Mouse (Mus musculus): Measurements from ENCODE around the gene Lrwd1. TPM values are rescaled to one million over a fixed set of nuclear protein-coding genes. Genes with fewer than 3 reads are reported as not detected.

The Lrwd1 gene
- total RNA-seq, 2 experiments from 2014 or later: 15.1 to 18.5 TPM

- DNase-seq (ENCODE audit: low spot score in 2 of 2): no peak
These were observed 40.8 kb downstream of the Lrwd1 start for GRCm38 (mm10) chr5:136095089-136095488.

- no peak for DNase-seq (ENCODE audit: low spot score in 2 of 2)
These were observed 41.4 kb downstream of the Lrwd1 start for GRCm38 (mm10) chr5:136094249-136095010.

DNA sequence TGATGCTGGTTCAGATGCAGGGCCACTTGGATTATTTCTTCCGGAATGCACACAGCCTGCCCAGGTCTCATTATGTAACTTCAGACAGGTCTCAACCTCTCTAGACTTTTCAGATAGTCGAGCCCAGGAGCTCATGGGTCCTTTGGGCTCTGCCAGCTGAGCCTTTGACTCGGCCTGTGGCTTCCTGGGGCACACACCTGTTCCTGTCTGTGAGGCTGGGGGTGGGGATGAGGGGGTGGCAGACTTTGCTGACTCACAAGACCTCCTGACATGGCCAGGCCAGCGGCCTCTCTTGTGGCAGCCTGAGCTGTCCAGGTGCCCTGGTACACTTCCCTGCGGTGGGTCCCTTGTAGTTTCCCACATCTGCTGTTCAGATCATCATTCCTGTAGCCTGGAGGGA is 43.9 kb downstream of the Lrwd1 start:
- no peak for DNase-seq (ENCODE audit: low spot score in 2 of 2)

- no peak for DNase-seq (ENCODE audit: low spot score in 2 of 2)
These were observed 46.9 kb downstream of the Lrwd1 start for GRCm38 (mm10) chr5:136088821-136089575.

GRCm38 (mm10) chr5:136086290-136086689 is 49.6 kb downstream of the Lrwd1 start:
- DNase-seq (ENCODE audit: low spot score in 2 of 2): no peak

GRCm38 (mm10) chr5:136084891-136085651 is 50.8 kb downstream of the Lrwd1 start:
- no peak for DNase-seq (ENCODE audit: low spot score in 2 of 2)

DNA sequence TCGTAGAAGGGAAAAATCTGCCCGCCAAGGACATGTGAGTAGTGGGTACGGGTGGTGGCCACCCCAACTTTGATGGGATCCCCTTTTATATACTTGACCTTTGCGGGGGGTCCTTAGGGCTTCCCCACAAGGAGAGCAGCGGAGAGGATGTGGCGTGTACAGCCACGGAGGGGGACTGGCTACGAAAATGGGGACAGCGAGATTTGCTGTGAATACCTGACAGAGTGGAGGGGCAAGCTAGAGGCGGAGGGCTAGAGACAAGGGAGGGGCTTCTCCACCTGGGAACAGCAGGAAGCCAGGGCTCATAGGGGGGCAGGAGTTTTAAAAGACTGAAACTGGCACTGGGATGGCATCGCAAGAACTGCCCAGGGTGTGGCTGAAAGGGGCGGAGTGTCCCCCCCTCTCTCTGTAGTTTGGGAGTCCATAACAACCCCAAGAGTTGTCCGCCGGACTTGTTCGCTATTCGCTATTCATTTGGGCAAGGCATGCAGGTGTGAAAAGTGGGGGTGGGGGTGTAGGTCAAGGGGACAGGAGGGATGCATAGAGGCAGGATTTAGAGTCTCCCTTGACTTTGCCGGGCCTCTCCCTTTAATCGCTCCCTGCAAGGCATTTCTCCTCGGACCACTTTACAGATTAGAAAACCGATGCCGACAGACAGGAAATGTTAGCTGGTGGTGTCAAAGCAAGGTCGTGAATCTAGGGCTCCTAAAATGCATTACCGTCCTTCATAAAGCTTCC is 51.6 kb downstream of the Lrwd1 start:
- DNase-seq (ENCODE audit: low spot score in 2 of 2): no peak

GRCm38 (mm10) chr5:136083669-136084107 is 52.2 kb downstream of the Lrwd1 start, which contains the start of gene Rasa4:
Gene Rasa4, plus strand, starts transcription at chr5:136083916.
- peak; percentile 84 to 94 for DNase-seq (ENCODE audit: low spot score in 2 of 2)

GRCm38 (mm10) chr5:136082345-136082744 is 53.5 kb downstream of the Lrwd1 start:
- no peak for DNase-seq (ENCODE audit: low spot score in 2 of 2)

GRCm38 (mm10) chr5:136078136-136078535 is 57.7 kb downstream of the Lrwd1 start:
- no peak for DNase-seq (ENCODE audit: low spot score in 2 of 2)

DNA sequence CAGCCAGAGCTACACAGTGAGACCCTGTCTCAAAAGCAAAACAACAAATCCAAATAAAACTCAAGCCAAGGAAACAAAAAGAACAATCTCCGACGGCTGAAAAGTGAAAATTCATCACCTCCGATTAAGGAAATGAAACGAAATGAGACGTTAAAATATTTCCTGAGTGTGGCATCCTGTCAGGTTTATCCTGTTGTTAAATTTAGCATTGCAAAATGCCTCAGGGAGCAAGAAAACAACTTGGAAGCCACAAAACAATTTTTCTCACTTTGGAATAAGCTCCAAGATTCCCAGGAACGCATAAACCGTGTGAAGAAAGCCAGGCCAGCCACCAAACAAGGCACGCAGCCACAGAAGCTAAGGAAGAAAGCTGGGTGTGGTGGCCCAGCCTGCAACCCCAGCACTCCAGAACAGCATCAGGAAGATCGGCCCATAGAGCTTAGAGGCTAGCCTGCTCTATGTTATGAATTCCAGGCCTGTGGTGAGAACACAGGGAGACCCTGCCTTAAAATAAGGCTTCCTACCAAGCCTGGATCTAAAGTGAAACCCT is 58.8 kb downstream of the Lrwd1 start:
- DNase-seq (ENCODE audit: low spot score in 2 of 2): no peak

DNA sequence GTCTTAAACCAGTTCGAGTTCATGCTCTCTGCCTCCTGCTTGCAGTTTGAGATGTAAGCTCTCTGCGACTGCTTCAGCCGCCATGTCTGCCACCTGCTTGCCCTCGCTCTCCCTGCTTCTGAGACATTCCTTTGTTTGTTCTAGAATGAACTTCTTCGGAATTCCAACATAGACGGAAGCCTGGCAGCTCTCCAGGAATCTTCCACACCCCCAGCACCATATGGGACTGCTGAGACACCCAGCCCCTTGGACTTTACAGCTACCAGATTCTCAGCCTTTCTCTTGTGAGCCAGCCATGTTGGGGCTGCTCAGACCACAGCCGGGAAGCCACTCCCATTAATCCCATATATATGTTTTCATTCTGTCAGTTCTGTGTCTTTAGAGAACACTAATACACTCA is 59.6 kb downstream of the Lrwd1 start:
- DNase-seq (ENCODE audit: low spot score in 2 of 2): peak in 1 of 2 experiments; percentile 39

- DNase-seq (ENCODE audit: low spot score in 2 of 2): no peak
These were observed 60.8 kb downstream of the Lrwd1 start for GRCm38 (mm10) chr5:136075076-136075475.

DNA sequence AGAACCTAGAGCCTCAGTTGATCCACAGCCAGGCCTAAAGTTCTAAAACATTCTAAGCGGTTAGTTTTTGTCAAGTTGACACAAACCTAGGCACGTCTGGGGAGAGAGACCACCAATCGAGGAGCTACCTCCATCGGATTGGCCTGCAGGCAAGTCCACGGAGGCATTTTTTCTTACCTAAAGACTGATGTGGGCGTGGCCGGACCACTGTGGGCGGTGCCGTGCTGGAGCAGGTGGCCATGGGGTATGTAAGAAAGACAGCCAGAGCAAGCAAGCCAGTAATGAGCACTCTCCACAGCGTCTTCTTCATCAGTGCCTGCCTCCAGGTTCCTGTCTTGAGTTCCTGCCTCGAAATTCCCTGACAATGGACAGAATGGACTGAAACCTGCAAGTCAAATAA is 62.3 kb downstream of the Lrwd1 start:
- no peak for DNase-seq (ENCODE audit: low spot score in 2 of 2)

DNA sequence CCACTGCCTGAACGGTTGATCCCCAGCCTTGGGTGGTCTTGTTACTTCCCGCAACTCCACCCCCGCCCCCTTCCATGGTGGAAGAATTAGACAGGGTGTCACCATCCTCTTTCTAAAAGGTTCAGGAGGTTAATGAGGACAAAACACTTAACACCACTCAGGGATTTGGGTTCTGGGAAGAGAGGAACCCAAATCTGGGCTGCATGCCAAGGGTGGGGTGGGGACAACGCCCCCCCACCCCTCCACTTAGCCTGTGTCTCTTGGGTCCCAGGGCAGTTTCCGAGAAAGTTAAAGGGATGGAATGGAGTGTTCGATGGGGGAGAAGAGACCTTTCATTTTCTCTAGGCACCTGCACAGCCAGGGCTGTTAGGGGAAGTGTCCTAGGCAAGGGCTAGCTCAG is 62.8 kb downstream of the Lrwd1 start:
- no peak for DNase-seq (ENCODE audit: low spot score in 2 of 2)

Small RNAs within 50 kb of the gene (microRNA-seq; reads per million reads assigned to microRNA genes)
- gene Mir7035: 1.6 to 1.7 reads per million in 2 experiments

Other genes starting within 250 kb of the Lrwd1 start
- gene Hspb1, start 248.2 kb downstream of the Lrwd1 start, total RNA-seq (2021): 10 to 100 TPM in 1 of 2 experiments, 1 to 10 TPM in 1; 7.1 to 10.5 TPM
- 1,000 to 10,000 TPM; 1,522 to 1,558 TPM for gene Ywhag, start 201.5 kb downstream of the Lrwd1 start, total RNA-seq (2021)
- gene Ssc4d, start 161.5 kb downstream of the Lrwd1 start, total RNA-seq (2021): 1 to 10 TPM; 1.7 to 2.0 TPM
- not detected for gene Zp3, start 156.0 kb downstream of the Lrwd1 start, total RNA-seq (2021)
- gene Dtx2, start 141.3 kb downstream of the Lrwd1 start, total RNA-seq (2021): 1 to 10 TPM; 9.1 to 9.5 TPM
- not detected for gene Upk3b, start 97.6 kb downstream of the Lrwd1 start, total RNA-seq (2021)
- gene Upk3bl, start 81.6 kb downstream of the Lrwd1 start, total RNA-seq (2021): not detected
- 1 to 10 TPM; 4.3 to 4.4 TPM for gene Rasa4, start 52.2 kb downstream of the Lrwd1 start, total RNA-seq (2021)
- 10 to 100 TPM; 73.6 to 82.2 TPM for gene Polr2j, start 19.4 kb downstream of the Lrwd1 start, total RNA-seq (2021)
- gene Alkbh4, start 72 bp upstream of the Lrwd1 start, total RNA-seq (2021): 1 to 10 TPM; 8.4 to 10.0 TPM
- 100 to 1,000 TPM; 124 to 127 TPM for gene Orai2, start 34.6 kb upstream of the Lrwd1 start, total RNA-seq (2021)
- gene Prkrip1, start 62.9 kb upstream of the Lrwd1 start, total RNA-seq (2021): 10 to 100 TPM; 39.9 to 41.5 TPM
- gene Sh2b2, start 110.5 kb upstream of the Lrwd1 start, total RNA-seq (2021): 1 to 10 TPM; 8.7 to 9.5 TPM

Measured in layer of hippocampus, postnatal 14 days (tissue).